Mouse (Mus musculus): ENCODE measurements around the gene Asf1a. TPM values are rescaled to one million over a fixed set of nuclear protein-coding genes. Genes with fewer than 3 reads are reported as not detected.
"Not testable (repeated sequence)": the region's sequence is repeated elsewhere in the genome, so short reads cannot be mapped to it uniquely, and the experiment has no call there.

The Asf1a gene
- 10 to 100 TPM; 34.4 to 35.1 TPM for total RNA-seq (2021)
- long read RNA-seq, experiment 1, transcript Asf1a-201 (4 exons, 2,201 nt): major isoform, 28 of 30 reads
- long read RNA-seq, experiment 1, partial matches to known transcripts: 0 of 30 reads
- long read RNA-seq, experiment 1, other reads (novel, unspliced or antisense): 2 of 30 reads
- long read RNA-seq, experiment 2, transcript Asf1a-201 (4 exons, 2,201 nt): major isoform, 20 of 20 reads
- long read RNA-seq, experiment 2, partial matches to known transcripts: 0 of 20 reads
- long read RNA-seq, experiment 2, other reads (novel, unspliced or antisense): 0 of 20 reads

GRCm38 (mm10) chr10:53596677-53597120 is at the start of gene Asf1a:
Gene Asf1a, plus strand, starts transcription at chr10:53596757.
- peak; percentile 97 for DNase-seq

- no peak for DNase-seq
These were observed 34.6 kb upstream of the Asf1a start for GRCm38 (mm10) chr10:53562001-53562400.

GRCm38 (mm10) chr10:53565538-53565937 is 31.0 kb upstream of the Asf1a start:
- no peak for DNase-seq

GRCm38 (mm10) chr10:53568531-53568930 is 28.0 kb upstream of the Asf1a start:
- no peak for DNase-seq

GRCm38 (mm10) chr10:53580137-53580536 is 16.4 kb upstream of the Asf1a start:
- DNase-seq: peak; percentile 12

- DNase-seq: peak; percentile 84
These were observed 15.9 kb upstream of the Asf1a start for GRCm38 (mm10) chr10:53580621-53581081.

GRCm38 (mm10) chr10:53581087-53581486 is 15.5 kb upstream of the Asf1a start:
- no peak for DNase-seq

- DNase-seq: no peak
These were observed 10.8 kb upstream of the Asf1a start for GRCm38 (mm10) chr10:53585777-53586176.

GRCm38 (mm10) chr10:53595744-53596676 is 547 bp upstream of the Asf1a start:
- DNase-seq: peak; percentile 29

GRCm38 (mm10) chr10:53597121-53597881 is 744 bp downstream of the Asf1a start:
- peak; percentile 70 for DNase-seq

GRCm38 (mm10) chr10:53598821-53599220 is 2.3 kb downstream of the Asf1a start:
- no peak for DNase-seq

- no peak for DNase-seq
These were observed 8.8 kb downstream of the Asf1a start for GRCm38 (mm10) chr10:53605328-53605727.

- DNase-seq: no peak
These were observed 11.7 kb downstream of the Asf1a start for GRCm38 (mm10) chr10:53608274-53608673.

- no peak for DNase-seq
These were observed 15.6 kb downstream of the Asf1a start for GRCm38 (mm10) chr10:53612172-53612571.

- DNase-seq: no peak
These were observed 17.4 kb downstream of the Asf1a start for GRCm38 (mm10) chr10:53613955-53614354.

- DNase-seq: peak; percentile 20
These were observed 19.5 kb downstream of the Asf1a start for GRCm38 (mm10) chr10:53615850-53616616.

GRCm38 (mm10) chr10:53629247-53629917 is 32.8 kb downstream of the Asf1a start:
- DNase-seq: peak; percentile 96

GRCm38 (mm10) chr10:53629918-53630250 is 33.3 kb downstream of the Asf1a start:
- DNase-seq: peak; percentile 98

GRCm38 (mm10) chr10:53630339-53630738 is 33.8 kb downstream of the Asf1a start, which contains the start of gene Mcm9:
Gene Mcm9, minus strand, starts transcription at chr10:53630439.
- not testable (repeated sequence) for DNase-seq

GRCm38 (mm10) chr10:53634160-53634559 is 37.6 kb downstream of the Asf1a start:
- DNase-seq: no peak
